Mouse (Mus musculus): ENCODE measurements at regions not wholly inside any gene's neighbourhood (a gene's known extent, or its start where the extent isn't known, plus 50 kb on each side); places are given as distances from the start of the nearest gene placed in this dataset.
"Not testable (repeated sequence)": the region's sequence is repeated elsewhere in the genome, so short reads cannot be mapped to it uniquely, and the experiment has no call there.

DNA sequence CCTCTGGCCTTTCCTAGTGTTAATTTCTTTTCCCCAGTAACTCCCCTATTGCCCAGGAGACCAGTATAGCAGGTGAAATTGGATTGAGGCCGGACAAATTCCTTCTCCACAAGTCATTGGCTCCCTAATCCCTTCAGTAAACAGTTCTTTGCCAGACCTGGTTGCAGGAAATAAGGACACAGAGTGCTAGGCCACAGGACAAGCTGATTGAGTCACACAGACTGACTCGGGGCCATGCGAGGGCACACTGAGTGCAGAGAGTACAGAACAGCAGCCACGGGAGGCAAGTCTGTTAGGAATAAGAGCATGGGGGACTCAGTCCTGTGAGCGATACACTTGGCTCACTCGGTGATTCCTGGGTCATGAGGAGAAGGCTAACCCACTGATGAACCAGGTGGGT lies 134.3 kb upstream of the Ajap1 start:
- DNase-seq (ENCODE audit: low spot score): no peak

DNA sequence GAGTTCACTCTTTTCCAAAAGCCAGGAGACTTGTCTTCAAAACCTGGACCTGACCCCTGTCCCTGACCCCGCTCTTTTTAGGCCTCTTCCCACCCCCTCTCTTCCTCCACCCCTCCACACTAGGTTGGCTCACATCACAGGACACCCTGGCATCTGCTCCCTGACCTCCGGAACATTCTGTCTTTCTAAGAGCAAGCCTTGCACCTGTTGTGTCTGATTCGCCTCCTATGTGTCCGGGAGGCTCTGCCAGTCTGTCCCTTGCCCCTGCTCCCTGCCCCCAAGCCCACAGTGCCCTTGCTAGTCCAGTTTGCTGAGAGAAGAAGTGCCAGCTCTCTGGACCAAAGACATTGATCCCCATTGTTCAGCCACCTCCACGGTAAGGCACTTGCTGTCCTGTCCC lies 138.3 kb upstream of the Ajap1 start:
- DNase-seq (ENCODE audit: low spot score): no peak

DNA sequence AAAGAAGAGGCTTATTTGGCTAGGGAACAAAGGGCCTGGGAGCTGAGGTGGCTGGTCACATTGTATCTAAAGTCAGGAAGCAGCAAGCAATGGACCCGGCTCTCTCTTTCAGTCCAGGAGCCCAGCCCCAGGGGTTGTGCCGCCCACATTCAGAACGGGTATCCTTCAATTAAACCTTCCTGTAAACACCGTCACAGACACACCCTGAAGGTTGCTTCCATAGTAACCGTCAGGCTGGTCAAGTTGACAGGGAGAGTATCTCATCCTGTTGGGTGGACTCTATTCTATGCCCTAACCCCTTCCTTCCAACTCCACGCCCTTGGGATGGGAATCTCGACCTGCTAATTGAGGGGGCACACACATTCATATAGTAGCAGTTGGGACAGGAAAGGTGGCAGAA lies 148.6 kb upstream of the Ajap1 start:
- DNase-seq (ENCODE audit: low spot score): no peak

DNA sequence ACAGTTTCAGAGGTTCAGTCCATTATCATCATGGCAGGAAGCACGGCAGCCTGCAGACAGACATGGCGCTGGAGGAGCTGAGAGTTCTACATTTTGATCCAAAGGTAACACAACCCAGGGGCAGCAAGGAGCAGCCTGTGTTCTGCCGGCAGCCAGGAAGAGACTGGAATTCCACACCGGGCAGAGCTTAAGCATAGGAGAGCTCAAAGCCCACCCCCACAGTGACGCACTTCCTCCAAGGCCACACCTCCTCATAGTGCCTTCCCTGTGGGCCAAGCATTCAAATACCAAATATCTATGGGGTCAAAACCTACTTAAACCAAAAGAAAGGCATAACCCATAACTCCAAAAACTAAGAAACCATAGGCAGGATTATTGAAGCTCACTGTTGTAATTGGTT lies 149.4 kb upstream of the Ajap1 start:
- DNase-seq (ENCODE audit: low spot score): no peak

DNA sequence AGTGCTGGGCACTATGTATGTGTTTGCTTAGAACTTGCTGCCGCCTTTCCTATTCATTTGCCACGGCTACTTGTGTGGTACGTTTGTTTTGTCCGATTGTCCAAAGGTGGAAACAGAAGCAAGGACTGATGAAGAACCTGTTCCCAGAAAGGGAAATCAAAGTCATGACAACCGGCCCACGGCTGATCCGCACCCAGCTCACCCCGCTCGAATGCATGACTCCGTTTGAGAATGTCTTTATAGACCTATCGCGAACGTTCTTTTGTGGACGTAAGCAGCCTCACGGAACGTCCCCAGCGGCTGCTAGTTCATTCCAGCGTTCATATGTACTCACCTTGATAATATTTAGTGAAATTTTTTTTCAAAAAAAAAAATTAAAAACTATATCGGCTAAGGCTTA lies 149.9 kb upstream of the Ajap1 start:
- DNase-seq (ENCODE audit: low spot score): no peak

DNA sequence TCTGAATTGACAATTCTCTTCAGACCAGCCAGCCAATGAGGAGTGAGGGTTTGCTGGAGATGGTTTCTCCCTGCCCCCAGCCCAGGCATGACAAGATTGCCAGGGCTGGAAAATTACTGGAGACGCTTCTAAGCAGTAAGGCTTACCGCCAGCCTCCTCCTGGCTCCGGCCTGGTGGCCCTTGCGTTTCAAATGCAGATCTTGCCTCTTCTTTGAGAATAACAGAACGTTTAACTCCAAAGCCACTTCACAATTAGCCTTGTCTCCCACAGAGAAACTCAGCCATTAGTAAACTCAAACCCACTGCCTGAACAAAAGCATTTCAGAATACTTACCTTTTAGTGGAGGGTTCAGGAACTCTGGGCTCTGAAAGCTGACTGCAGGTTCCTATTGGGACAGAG lies 150.6 kb upstream of the Ajap1 start:
- no peak for DNase-seq (ENCODE audit: low spot score)

DNA sequence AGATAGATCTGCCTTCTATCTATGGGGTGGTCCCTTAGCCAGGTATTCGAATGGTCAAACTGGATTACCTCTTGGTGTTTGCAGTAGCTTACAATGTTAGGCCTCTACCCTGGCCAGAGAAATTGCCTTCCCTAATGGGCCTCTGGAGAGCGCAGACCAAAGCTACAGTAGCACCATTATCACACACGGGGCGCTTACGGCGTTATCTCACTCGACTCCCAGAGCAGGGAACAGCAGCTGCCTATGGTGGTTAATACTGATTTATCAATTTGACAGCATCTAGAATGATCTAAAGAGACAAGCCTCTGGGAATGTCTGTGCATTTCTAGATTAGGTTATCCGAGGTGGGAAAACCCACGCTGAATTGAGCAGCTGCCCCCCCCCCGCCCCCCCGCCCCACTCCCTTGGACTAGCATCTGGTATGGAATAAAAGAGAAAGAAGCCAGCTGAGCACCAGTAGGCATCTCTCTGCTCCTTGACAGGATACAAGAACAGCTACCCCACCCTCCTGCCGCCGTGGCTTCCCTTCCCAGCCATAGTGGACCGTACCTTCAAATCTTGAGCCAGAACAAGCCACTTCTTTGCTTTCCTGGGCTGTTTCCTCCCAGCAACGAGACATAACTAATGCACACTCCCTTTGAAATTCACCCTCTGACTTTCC lies 151.7 kb upstream of the Ajap1 start:
- no peak for DNase-seq (ENCODE audit: low spot score)

DNA sequence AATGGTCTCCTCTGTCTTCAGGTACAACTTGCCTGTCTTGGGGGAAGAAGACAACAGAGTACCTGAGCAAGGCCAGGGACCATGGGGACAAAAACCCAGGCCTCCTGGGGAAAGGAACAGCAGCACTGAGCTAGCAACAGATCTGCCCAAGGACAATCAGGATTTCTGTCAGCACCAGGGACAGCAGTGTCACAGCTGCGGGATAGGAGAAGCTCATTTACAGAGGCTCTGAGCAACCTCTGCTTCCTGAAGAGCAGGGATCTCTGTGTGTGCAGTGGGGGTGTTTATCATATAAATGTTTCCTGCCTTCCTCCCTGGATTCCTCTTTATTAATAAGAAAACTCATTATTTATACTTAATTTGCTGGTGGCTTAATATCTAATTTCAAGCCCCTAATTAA lies 155.4 kb upstream of the Ajap1 start:
- no peak for DNase-seq (ENCODE audit: low spot score)

DNA sequence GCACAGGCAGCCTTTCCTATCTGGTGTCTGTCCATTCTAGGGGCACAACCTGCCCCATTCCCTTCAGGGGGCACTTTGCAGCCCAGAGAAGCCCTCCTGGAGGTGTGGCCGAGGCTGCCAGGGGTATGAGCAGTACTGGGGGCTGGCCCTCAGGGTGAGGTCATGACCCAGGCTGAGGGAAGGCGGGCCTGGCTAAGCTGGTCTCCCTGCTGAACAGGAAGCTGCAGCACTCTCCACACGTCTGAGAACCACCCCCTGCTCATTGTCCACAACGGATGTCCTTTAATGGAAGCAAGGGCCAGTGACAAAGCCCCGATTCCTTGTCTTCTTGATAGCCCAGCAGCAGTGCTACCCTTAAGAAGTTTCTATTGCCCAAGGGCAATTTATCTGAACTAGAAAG lies 169.2 kb upstream of the Ajap1 start:
- no peak for DNase-seq (ENCODE audit: low spot score)

DNA sequence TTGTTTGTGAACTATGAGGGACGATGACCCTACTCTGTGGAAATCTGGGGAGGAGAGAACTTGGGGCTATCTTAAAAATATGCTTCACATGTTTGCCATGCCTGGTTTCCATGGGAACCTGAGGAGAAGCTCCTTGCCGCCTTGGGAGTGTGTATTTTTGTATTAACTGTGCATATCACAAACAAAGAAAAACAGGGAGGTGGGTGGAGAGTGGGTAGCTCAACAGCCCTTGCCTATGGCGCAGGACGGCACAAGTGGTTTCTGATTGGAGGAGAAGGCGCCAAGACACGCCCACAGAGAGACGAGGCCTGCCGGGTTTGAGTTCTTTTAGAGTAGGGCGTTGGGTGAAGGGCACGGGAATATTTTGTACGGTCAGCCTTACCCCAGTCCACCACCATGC lies 170.2 kb upstream of the Ajap1 start:
- peak; percentile 11 for DNase-seq (ENCODE audit: low spot score)

DNA sequence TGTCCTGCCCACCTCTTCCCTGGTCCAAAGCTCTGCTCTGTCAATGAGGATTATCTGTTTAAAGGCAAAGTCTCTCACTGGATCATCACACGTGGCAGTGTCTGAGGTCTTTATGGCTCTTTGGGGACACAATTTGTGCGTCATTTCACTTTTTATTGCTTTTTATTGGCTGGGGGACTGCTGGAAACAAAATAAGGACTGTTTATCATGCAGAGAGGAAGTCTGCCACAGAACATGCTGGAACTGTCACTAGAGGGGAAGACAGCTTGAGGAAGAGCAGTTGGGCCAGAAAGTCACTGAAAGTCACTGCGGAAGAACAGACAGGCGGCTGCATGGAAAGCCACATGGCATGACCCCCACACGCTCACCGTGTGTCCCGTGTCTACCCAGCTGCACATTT lies 180.1 kb upstream of the Ajap1 start:
- DNase-seq (ENCODE audit: low spot score): no peak

DNA sequence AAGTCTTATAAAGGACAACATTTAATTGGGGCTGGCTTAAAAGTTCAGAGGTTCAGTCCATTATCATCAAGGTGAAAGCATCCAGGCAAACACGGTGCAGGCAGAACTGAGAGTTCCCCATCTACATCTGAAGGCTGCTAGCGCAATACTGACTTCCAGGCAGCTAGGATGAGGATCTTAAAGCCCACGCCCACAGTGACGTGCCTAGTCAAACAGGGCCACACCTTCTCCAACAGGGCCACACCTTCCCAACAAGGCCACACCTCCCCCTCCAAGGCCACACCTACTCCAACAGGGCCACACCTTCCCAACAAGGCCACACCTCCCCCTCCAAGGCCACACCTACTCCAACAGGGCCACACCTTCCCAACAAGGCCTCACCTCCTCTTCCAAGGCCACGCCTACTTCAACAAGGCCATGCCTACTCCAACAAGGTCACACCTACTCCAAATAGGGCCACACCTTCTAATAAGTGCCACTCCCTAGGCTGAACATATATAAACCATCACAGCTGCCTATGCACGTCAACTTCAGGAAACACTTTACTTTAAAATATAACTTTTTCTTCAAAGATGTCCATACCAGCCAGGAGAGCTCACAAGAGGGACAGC lies 184.1 kb upstream of the Ajap1 start:
- not testable (repeated sequence) for DNase-seq (ENCODE audit: low spot score)

DNA sequence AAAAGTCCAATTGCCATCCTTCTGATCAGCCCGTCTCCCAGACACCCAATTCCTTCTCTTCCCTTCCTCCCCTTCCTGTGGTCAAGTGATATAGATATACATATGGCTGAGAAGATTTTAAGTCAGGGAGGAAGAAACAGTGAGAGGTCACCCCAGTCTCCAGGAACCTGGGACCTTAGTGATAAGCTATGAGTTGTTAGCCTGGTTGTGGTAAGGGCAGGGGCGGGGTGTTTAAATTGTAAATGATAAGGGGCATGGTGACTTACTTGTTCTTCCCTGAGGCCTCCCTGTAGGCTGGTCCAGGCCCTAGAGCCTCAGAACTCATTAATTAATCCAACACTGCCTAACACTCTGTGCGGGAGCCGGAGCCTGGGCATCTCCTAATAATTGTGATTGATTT lies 186.5 kb upstream of the Ajap1 start:
- no peak for DNase-seq (ENCODE audit: low spot score)

DNA sequence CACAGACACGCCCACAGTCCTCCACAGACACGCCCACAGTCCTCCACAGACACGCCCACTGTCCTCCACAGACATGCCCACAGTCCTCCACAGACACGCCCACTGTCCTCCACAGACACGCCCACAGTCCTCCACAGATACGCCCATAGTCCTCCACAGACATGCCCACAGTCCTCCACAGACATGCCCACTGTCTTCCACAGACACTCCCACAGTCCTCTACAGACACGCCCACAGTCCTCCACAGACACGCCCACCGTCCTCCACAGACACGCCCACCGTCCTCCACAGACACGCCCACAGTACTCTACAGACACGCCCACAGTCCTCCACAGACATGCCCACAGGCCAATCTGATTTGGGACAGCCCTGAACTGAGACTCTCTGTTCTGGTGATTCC lies 187.6 kb upstream of the Ajap1 start:
- no peak for DNase-seq (ENCODE audit: low spot score)

DNA sequence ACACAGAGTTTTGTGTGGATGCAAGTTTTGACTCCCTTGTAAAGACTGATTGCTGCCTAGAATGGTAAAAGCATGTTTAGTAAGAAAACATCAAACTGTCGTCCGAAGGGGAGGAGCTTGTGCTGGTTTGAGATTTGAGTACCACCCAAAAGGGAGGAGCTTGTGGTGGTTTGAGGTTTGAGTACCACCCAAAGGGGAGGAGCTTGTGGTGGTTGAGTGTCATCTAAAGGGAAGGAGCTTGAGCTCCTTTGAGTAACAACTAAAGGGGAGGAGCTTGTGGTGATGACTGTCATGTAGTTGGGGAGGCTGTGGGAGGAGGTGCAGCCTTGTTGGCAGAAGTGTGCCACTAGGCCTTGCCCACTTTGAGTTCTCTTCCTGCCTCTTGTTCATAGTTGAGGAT lies 192.8 kb upstream of the Ajap1 start:
- DNase-seq (ENCODE audit: low spot score): no peak

DNA sequence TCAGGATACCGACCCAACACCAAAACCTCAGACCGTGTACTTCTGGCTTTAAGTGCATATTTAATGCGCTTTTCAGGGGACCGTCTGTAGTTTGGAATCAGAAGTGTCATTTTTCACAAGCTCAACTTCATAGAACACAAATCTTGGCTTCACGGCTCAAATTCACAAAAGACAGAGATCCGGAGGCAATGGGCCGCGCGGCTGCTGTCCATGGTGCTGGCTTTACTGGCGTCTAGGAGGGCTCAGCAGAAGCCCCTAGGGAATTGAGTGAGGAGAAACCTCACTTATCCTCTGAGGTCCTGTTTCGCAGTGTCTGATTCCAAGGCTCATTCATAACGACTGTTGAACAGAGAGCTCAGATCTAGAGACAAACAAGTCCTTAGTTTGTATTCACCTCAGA lies 196.5 kb upstream of the Ajap1 start:
- no peak for DNase-seq (ENCODE audit: low spot score)

DNA sequence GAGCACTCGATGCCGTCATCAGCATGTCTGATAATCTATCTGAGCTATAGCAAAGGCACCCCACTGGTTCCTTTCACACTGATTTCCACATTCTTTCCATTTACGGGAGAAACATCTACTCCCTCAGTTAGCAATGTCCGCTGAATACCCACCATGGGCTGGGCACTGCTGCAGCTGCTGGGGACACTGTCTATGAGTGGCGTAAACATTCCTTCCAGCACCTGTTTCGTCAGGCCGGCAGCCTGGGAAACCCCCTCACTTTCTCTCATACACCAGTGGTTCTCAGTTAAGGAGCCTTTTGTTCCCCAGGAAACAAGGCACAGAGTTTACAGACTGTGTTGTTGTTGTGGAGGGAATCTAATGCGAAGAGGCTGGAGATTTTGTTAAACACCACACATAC lies 205.8 kb upstream of the Ajap1 start:
- no peak for DNase-seq (ENCODE audit: low spot score)

DNA sequence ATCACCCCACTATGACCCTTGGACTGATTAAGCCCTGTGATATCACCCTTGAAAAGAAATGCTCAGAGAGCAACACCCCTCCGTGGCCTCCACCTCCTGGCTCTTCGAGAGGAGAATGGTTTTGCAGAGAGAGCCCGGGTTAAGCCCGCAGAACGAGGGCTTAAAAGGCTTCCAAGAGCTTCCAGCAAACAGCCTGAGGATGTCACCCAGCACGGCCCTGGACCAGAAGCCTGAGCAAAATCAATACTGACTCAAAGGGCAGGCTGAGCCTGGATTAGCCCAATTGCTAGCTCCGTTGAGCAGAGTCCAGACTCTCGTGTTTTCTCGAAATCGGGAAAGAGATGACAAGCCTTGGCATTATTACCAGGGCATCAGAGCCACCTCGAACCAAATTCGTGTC lies 211.3 kb upstream of the Ajap1 start:
- DNase-seq (ENCODE audit: low spot score): no peak

DNA sequence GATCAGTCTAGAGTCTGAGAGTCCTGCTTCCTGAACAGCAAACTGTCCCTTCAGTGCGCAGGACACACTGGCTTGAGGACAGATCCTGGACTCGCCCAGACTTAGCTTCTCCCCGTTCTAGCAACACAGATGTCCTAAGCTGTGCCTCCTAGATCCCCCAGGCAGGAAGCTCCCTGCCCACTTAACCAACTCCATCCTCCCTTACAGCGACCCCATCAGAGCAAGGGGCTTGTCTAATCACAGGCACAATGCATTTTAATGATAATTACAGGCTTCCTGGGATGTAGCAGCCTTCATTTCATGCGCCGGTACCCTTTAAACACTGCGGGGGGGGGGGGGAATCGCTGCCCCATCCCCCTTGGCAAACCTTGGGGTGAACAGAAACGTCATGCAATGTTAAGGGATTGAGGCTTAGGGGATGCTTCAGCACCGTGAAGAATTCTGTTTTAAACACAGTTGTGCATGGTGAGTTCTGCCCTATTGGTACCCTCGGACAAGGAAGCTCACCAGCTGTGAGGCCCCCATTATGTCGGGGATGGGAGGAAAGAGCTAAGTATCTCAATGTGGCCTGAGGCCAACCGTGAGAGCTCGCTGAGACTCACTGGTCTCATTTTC lies 213.9 kb upstream of the Ajap1 start:
- DNase-seq (ENCODE audit: low spot score): no peak

DNA sequence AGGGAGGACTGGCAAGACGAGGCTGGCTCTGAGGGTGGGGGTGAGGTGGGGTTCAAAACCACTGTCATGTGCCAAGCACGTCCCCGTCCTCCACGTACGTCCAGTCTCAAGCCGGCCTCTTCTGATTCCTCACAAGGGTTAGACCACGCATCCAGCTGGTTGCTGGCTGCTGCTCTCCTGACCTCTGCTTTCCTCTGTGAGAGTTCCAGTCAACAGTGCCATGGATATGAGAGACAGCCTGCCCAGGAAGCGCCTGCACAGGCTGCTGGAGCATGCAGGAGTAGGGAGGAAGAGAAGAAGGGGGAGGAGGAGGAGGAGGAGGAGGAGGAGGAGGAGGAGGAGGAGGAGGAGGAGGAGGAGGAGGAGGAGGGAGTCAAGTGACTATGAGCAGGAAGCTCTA lies 224.6 kb upstream of the Ajap1 start:
- DNase-seq (ENCODE audit: low spot score): no peak

DNA sequence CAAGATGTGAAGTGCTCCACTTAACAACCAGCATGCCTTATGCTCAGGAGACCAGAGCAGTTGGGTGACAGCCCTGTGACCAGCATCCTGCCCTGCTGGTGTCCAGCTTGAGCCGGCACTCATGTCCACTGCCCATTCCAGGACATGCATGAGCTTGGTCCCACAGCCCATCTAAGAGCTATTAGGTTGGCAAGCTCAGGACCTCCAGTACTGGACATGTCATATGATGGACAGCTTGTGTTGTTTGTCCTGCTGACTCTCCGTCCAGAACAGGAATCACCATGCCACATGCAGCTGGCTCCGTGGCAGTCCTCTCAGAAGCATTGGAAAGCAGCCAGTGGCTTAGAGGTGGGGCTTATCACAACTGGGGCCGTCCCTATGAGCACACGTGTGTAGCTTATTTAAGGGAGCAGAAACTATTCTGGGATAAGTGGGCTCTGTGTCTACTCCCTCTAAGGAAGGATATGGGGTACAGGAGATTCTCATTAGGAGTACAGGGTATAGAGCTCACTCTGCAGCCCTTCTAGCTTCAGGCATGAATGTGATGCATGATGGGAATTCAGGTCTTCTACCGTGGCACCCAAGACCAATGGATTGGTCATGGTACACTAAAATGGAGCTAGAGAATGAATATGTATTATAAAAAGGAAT lies 232.5 kb upstream of the Ajap1 start:
- DNase-seq (ENCODE audit: low spot score): no peak

DNA sequence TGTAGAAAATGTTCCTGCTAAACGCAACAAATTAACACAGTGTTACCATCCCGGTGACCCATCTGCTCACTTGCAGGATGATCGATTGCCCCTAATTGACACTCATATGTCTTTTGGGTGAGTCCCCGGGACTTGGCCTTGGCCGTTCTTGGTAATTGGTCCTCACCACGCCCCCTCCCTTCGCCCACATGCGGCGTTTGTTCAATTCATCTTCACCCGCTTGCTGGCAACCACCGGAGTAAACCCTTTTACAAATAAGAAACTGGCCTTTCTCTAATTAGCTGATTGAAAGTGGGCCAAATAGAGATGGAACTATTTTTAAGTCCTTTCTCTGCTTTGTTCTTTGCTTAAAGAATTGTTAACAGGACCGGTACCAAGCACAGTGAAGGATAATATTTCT lies 234.7 kb upstream of the Ajap1 start:
- no peak for DNase-seq (ENCODE audit: low spot score)

DNA sequence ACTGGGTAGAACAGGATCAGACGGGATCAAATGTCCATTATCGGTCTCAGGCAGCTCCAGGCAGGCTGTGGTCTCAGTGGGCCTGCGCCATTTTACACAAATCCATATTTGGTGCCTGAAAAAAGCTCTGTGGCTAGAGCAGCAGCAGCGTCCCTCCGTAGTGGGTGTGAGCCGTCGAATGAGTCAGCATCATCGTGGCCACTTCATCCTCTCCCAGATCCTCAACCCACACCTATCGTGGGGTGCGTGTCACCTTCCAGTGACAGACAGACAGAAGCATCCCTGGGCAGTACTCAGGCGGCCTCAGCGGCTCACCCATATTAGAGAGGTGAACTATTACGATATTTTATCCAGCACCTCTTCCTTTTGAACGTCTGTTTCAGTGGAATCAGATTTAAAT lies 233.0 kb upstream of the A430005L14Rik start:
- no peak for DNase-seq (ENCODE audit: low spot score)

DNA sequence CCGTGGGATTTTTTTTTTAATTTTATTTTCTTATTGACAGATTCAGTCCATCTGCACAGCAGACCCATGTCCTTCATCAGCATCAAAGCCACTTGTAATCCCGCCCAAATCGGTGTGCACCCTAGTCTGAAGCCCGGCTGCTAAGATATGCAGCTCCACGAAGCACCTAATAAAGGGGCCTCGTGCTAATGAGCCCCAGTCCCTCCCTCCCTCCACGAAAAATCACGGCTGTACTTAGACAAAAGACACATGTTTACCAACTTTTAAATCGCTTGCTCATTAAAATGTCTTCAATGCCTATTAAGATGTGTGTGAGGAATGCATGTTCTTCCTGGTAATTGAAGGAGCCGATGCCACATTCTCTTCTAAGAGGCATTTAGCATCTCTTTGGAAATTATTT lies 229.8 kb upstream of the A430005L14Rik start:
- DNase-seq (ENCODE audit: low spot score): no peak
